Mouse (Mus musculus) adrenal gland, adult 18-20 months (tissue): ENCODE data around the gene 1700008O03Rik. TPM values are rescaled to one million over a fixed set of nuclear protein-coding genes. Genes with fewer than 3 reads are reported as not detected.

Experiments used
- DNase-seq, 2 experiments: peaks; one replicate each; pipeline ENCODE4 v3.0.0; 2021 to 2022; ENCODE audit warnings: low spot score in 2 of 2
- total RNA-seq, 2 experiments: library from RNA; stranded (reverse); gene quantifications; 1 replicate in 1 of 2; 2 replicates in 1 of 2; pipeline ENCODE4 v1.2.3; 2021

Gene 1700008O03Rik
- total RNA-seq, 2 experiments from 2014 or later, result 0.86 to 1.0 TPM

- DNase-seq, result no peak
Measured at GRCm38 (mm10) chr7:44310285-44310877, 75.2 kb downstream of the 1700008O03Rik start.

Other genes with a start within 250 kb of the 1700008O03Rik start
- gene Klk1b16, start 249.1 kb downstream of the 1700008O03Rik start, total RNA-seq, result not detected
- gene Klk1b24, start 197.6 kb downstream of the 1700008O03Rik start, total RNA-seq, result not detected
- not detected for gene Klk1b3, start 187.6 kb downstream of the 1700008O03Rik start, total RNA-seq
- gene Klk1b4, start 178.4 kb downstream of the 1700008O03Rik start, total RNA-seq, result not detected
- not detected for gene Klk1b5, start 169.9 kb downstream of the 1700008O03Rik start, total RNA-seq
- under 1 TPM in 1 of 2 experiments, not detected in 1; 0.32 TPM for gene Klk1, start 160.5 kb downstream of the 1700008O03Rik start, total RNA-seq
- gene Gm36864, start 149.6 kb downstream of the 1700008O03Rik start, total RNA-seq, result not detected
- gene 1700028J19Rik, start 139.1 kb downstream of the 1700008O03Rik start, total RNA-seq, result 1 to 10 TPM in 1 of 2 experiments, under 1 TPM in 1; 0.70 to 1.2 TPM
- 100 to 1,000 TPM in 1 of 2 experiments, 10 to 100 TPM in 1; 65.0 to 100 TPM for gene 2410002F23Rik, start 139.1 kb downstream of the 1700008O03Rik start, total RNA-seq
- gene Acp4, start 128.4 kb downstream of the 1700008O03Rik start, total RNA-seq, result not detected
- gene Gm15517, start 124.4 kb downstream of the 1700008O03Rik start, total RNA-seq, result not detected
- 1 to 10 TPM; 3.8 to 4.4 TPM for gene Clec11a, start 78.9 kb downstream of the 1700008O03Rik start, total RNA-seq
- 10 to 100 TPM in 1 of 2 experiments, 1 to 10 TPM in 1; 7.7 to 10.0 TPM for gene Shank1, start 75.6 kb downstream of the 1700008O03Rik start, total RNA-seq
- 1 to 10 TPM; 4.7 to 6.9 TPM for gene Syt3, start 1.7 kb downstream of the 1700008O03Rik start, total RNA-seq
- gene Lrrc4b, start 43.2 kb upstream of the 1700008O03Rik start, total RNA-seq, result 1 to 10 TPM; 5.0 to 7.3 TPM
- gene Aspdh, start 79.6 kb upstream of the 1700008O03Rik start, total RNA-seq, result not detected
- 10 to 100 TPM; 40.0 to 42.6 TPM for gene Josd2, start 82.2 kb upstream of the 1700008O03Rik start, total RNA-seq
- 100 to 1,000 TPM in 1 of 2 experiments, 10 to 100 TPM in 1; 95.4 to 101 TPM for gene Emc10, start 110.7 kb upstream of the 1700008O03Rik start, total RNA-seq
- 1 to 10 TPM; 5.6 to 8.9 TPM for gene Fam71e1, start 110.8 kb upstream of the 1700008O03Rik start, total RNA-seq
- gene Mybpc2, start 138.8 kb upstream of the 1700008O03Rik start, total RNA-seq, result under 1 TPM in 1 of 2 experiments, not detected in 1; 0.93 TPM
- under 1 TPM; 0.19 to 0.43 TPM for gene Spib, start 146.3 kb upstream of the 1700008O03Rik start, total RNA-seq
- 1 to 10 TPM; 8.3 to 9.4 TPM for gene Pold1, start 163.0 kb upstream of the 1700008O03Rik start, total RNA-seq
- gene Nr1h2, start 168.1 kb upstream of the 1700008O03Rik start, total RNA-seq, result 100 to 1,000 TPM; 108 to 128 TPM
- gene Napsa, start 186.6 kb upstream of the 1700008O03Rik start, total RNA-seq, result 1 to 10 TPM; 1.3 to 1.6 TPM
- 1 to 10 TPM; 4.0 to 5.6 TPM for gene Kcnc3, start 204.8 kb upstream of the 1700008O03Rik start, total RNA-seq